Mouse (Mus musculus) olfactory bulb, adult 2 months (tissue): ENCODE data around the gene F13b.

Experiments used
- CTCF ChIP-seq: fragments of 200-500 bp; IDR thresholded peaks from 2 replicates; pipeline ENCODE4 v1.5.1; 2012; ENCODE audit warnings: low read depth, mild to moderate bottlenecking, low read length, moderate library complexity; ENCODE audit not compliant: insufficient read depth
- POLR2A ChIP-seq: fragments of 200-500 bp; IDR thresholded peaks from 2 replicates; pipeline ENCODE4 v1.6.1; 2012; ENCODE audit warnings: mild to moderate bottlenecking, low read depth, low read length, moderate library complexity; ENCODE audit not compliant: insufficient read depth

- TF ChIP-seq CTCF: no peak
- TF ChIP-seq POLR2A: no peak
These were observed at the start of gene F13b for GRCm38 (mm10) chr1:139501258-139501752.
